10 mouse cellular contexts compared by ENCODE assay signal in genomic region chr3:88511559-88511958, GRCm38 (mm10). TPM values are rescaled to one million over a fixed set of nuclear protein-coding genes. Genes with fewer than 3 reads are reported as not detected.
A peak's percentile ranks its signal among the peaks of the same experiment; 100 is the strongest.
DNase-seq lines count a peak whose midpoint lies in the region; ATAC-seq and TF ChIP-seq lines count a peak whose summit lies in the region.
"Had no signal": no experiment of that assay in that cellular context is flagged by ENCODE, and none has a peak within 500 bp of the region (broad histone marks: within the 10 kb centered on the region; RNA-seq: fewer than 3 reads in every experiment).

No protein-coding gene starts in this region.

- H3K27me3 ChIP-seq in kidney, embryonic 16.5 days (ENCODE audit: insufficient read depth, low read length) = no peaks in the 10 kb centered on the region
- no peaks in the 10 kb centered on the region for H3K27me3 ChIP-seq in kidney, embryonic 14.5 days (ENCODE audit: control insufficient read depth, insufficient read depth, low read length)
- H3K27me3 ChIP-seq in C2C12 (ENCODE audit: control insufficient read depth, insufficient read depth, insufficient read length) = no peaks in the 10 kb centered on the region
- no peaks in the 10 kb centered on the region for H3K27me3 ChIP-seq in G1E (ENCODE audit: insufficient read depth, low read length)
- H3K27me3 ChIP-seq in limb, embryonic 10.5 days (ENCODE audit: low read depth, poor library complexity, severe bottlenecking) = peaks cover 6% of the 10 kb centered on the region; the same call in 1 of the 2 replicates

- no peak for TF ChIP-seq CTCF in C2C12 (IDR thresholded peaks at IDR 0.05; ENCODE audit: control insufficient read depth, insufficient read depth, insufficient read length)
- TF ChIP-seq CTCF in G1E (IDR thresholded peaks at IDR 0.05; ENCODE audit: low read depth, low read length) = no peak

- peak overlapping the region; percentile 36; the same call in 1 of the 2 replicates for H3K9ac ChIP-seq in kidney, embryonic 16.5 days (replicated peaks; ENCODE audit: low read length)
- no peak overlapping the region for H3K9ac ChIP-seq in kidney, embryonic 14.5 days (ENCODE audit: low read depth, low read length)

- no peaks in the 10 kb centered on the region for H3K9me3 ChIP-seq in kidney, embryonic 16.5 days (ENCODE audit: low read length)
- H3K9me3 ChIP-seq in kidney, embryonic 14.5 days (ENCODE audit: control insufficient read depth, low read length) = no peaks in the 10 kb centered on the region
- H3K9me3 ChIP-seq in G1E (replicated peaks) = no peaks in the 10 kb centered on the region
- H3K9me3 ChIP-seq in limb, embryonic 10.5 days (replicated peaks) = no peaks in the 10 kb centered on the region

- DNase-seq in G1E (ENCODE audit: low spot score) = no peak
- no peak for DNase-seq in limb, embryonic 10.5 days (ENCODE audit: low spot score)
- DNase-seq in natural killer cell, adult 2 months (ENCODE audit: low spot score in 2 of 2) = no peak
- DNase-seq in right cerebral cortex, postnatal 25 days = no peak
- no peak for DNase-seq in spleen, postnatal 10 days (ENCODE audit: low spot score in 2 of 2)
- DNase-seq: kidney, adult 2 months had no signal

- no peak overlapping the region for H3K27ac ChIP-seq in kidney, embryonic 16.5 days (ENCODE audit: low read length)
- H3K27ac ChIP-seq in kidney, embryonic 14.5 days (ENCODE audit: low read depth, low read length) = no peak overlapping the region
- H3K27ac ChIP-seq in limb, embryonic 10.5 days = peak overlapping the region; percentile 71

- WGBS in kidney, embryonic 16.5 days = 39% methylated on average over 4 of the region's 4 CpGs
- 52% methylated on average over 4 of the region's 4 CpGs for WGBS in kidney, embryonic 14.5 days
- 59% methylated on average over 4 of the region's 4 CpGs for WGBS in limb, embryonic 10.5 days

- H3K79me2 ChIP-seq in C2C12 (ENCODE audit: control insufficient read depth, insufficient read depth) = peaks cover 28% of the 10 kb centered on the region

- ATAC-seq in kidney, embryonic 16.5 days (ENCODE audit: low FRiP score, low TSS enrichment) = no peak
- no peak for ATAC-seq in kidney, embryonic 14.5 days (ENCODE audit: low FRiP score, low TSS enrichment)
- ATAC-seq in G1E (ENCODE audit: extremely low read depth, insufficient number of reproducible peaks, low FRiP score, poor library complexity, severe bottlenecking) = no peak

- no peaks in the 10 kb centered on the region for H3K36me3 ChIP-seq in kidney, embryonic 16.5 days (ENCODE audit: insufficient read depth, low read length)
- no peaks in the 10 kb centered on the region for H3K36me3 ChIP-seq in kidney, embryonic 14.5 days (ENCODE audit: control insufficient read depth, insufficient read depth, low read length)
- no peaks in the 10 kb centered on the region for H3K36me3 ChIP-seq in C2C12 (ENCODE audit: control insufficient read depth, insufficient read depth)
- peaks cover 7% of the 10 kb centered on the region for H3K36me3 ChIP-seq in G1E (replicated peaks)
- H3K36me3 ChIP-seq in limb, embryonic 10.5 days = no peaks in the 10 kb centered on the region

- H3K79me3 ChIP-seq in C2C12 (ENCODE audit: low read depth) = no peaks in the 10 kb centered on the region

- H3K4me3 ChIP-seq in kidney, embryonic 16.5 days (ENCODE audit: low read length) = no peak overlapping the region
- H3K4me3 ChIP-seq in kidney, embryonic 14.5 days (ENCODE audit: low read length) = no peak overlapping the region
- H3K4me3 ChIP-seq in C2C12 (ENCODE audit: insufficient read depth, poor library complexity, severe bottlenecking) (no peak overlapping the region), G1E (ENCODE audit: low read depth, low read length) (peak overlapping the region; percentile 22; the same call in 1 of the 2 replicates)
- peak overlapping the region; percentile 4; the same call in 1 of the 2 replicates for H3K4me3 ChIP-seq in limb, embryonic 10.5 days

- no peak overlapping the region for H3K4me2 ChIP-seq in kidney, embryonic 16.5 days (replicated peaks; ENCODE audit: low read depth, low read length)
- H3K4me2 ChIP-seq in kidney, embryonic 14.5 days (replicated peaks; ENCODE audit: low read depth, low read length) = no peak overlapping the region

- H3K4me1 ChIP-seq in kidney, embryonic 16.5 days (ENCODE audit: insufficient read depth, low read length) = peaks cover 40% of the 10 kb centered on the region
- H3K4me1 ChIP-seq in kidney, embryonic 14.5 days (ENCODE audit: control insufficient read depth, insufficient read depth, low read length) = peaks cover 13% of the 10 kb centered on the region; the same call in 1 of the 2 replicates
- H3K4me1 ChIP-seq in G1E (ENCODE audit: insufficient read depth, low read depth, low read length) = peaks cover 94% of the 10 kb centered on the region
- peaks cover 57% of the 10 kb centered on the region for H3K4me1 ChIP-seq in limb, embryonic 10.5 days

- H3ac ChIP-seq in C2C12 (ENCODE audit: control insufficient read depth, insufficient read length, low read depth) = peak overlapping the region; percentile 0

TF ChIP-seq in C2C12, 6 proteins besides CTCF, POLR2A, EP300 and RAD21:
- TF ChIP-seq MAX (IDR thresholded peaks at IDR 0.05) (no peak), MYOG (IDR thresholded peaks at IDR 0.05; ENCODE audit: control insufficient read depth, extremely low read depth, insufficient read length) (no peak), FOSL1 (IDR thresholded peaks at IDR 0.05; ENCODE audit: insufficient read depth, low read length, poor library complexity, severe bottlenecking) (no peak), USF1 (IDR thresholded peaks at IDR 0.05; ENCODE audit: low read depth) (no peak), MYOD1 (IDR thresholded peaks at IDR 0.05; ENCODE audit: control insufficient read depth, insufficient read length, low read depth) (no peak), CEBPB (IDR thresholded peaks at IDR 0.05; ENCODE audit: low read depth) (no peak)

RNA-seq across cellular contexts. Expression of gene Lmna, which starts 1.8 kb away (rescaled TPM):
- polyA plus RNA-seq in kidney, embryonic 16.5 days (2015; fragmentation: Nextera tagmentation; extraction: Ambion mirVana) = 89.9 and 100 TPM in 2 replicates
- polyA plus RNA-seq in kidney, embryonic 14.5 days (2014; fragmentation: Nextera tagmentation; extraction: Ambion mirVana) = 41.6 and 55.7 TPM in 2 replicates
- polyA plus RNA-seq in C2C12 (2012; fragmentation: generic; extraction: Trizol) (1,441 TPM), G1E (2012) (336 and 381 TPM in 2 replicates)
- total RNA-seq in G1E (2014; fragmentation: Nextera tagmentation) (69.3 and 72.1 TPM in 2 replicates), G1E (2017) (96.4 and 98.2 TPM in 2 replicates)
- 9.2 and 14.5 TPM in 2 replicates for polyA plus RNA-seq in limb, embryonic 10.5 days (2016; fragmentation: Nextera tagmentation; extraction: Ambion mirVana)

RNA-seq across cellular contexts. Expression of gene Mex3a, which starts 20.6 kb away (rescaled TPM):
- 18.6 and 20.7 TPM in 2 replicates for polyA plus RNA-seq in kidney, embryonic 16.5 days (2015; fragmentation: Nextera tagmentation; extraction: Ambion mirVana)
- 31.6 and 32.2 TPM in 2 replicates for polyA plus RNA-seq in kidney, embryonic 14.5 days (2014; fragmentation: Nextera tagmentation; extraction: Ambion mirVana)
- polyA plus RNA-seq in C2C12 (2012; fragmentation: generic; extraction: Trizol) (14.9 TPM), G1E (2012) (9.0 and 9.6 TPM in 2 replicates)
- total RNA-seq in G1E (2014; fragmentation: Nextera tagmentation) (6.2 and 8.2 TPM in 2 replicates), G1E (2017) (1.7 and 2.0 TPM in 2 replicates)
- polyA plus RNA-seq in limb, embryonic 10.5 days (2016; fragmentation: Nextera tagmentation; extraction: Ambion mirVana) = 28.9 and 34.8 TPM in 2 replicates

RNA-seq across cellular contexts. Expression of gene Rab25, which starts 36.5 kb away (rescaled TPM):
- 17.3 and 23.9 TPM in 2 replicates for polyA plus RNA-seq in kidney, embryonic 16.5 days (2015; fragmentation: Nextera tagmentation; extraction: Ambion mirVana)
- polyA plus RNA-seq in kidney, embryonic 14.5 days (2014; fragmentation: Nextera tagmentation; extraction: Ambion mirVana) = 14.2 and 16.7 TPM in 2 replicates
- polyA plus RNA-seq in C2C12 (2012; fragmentation: generic; extraction: Trizol) = 0.07 TPM
- 1.6 and 4.5 TPM in 2 replicates for total RNA-seq in G1E (2014; fragmentation: Nextera tagmentation)
- total RNA-seq in G1E (2017) = 0.35 TPM in 1 of 2 replicates, not detected in the other
- 0.67 and 0.88 TPM in 2 replicates for polyA plus RNA-seq in G1E (2012)
- polyA plus RNA-seq in limb, embryonic 10.5 days (2016; fragmentation: Nextera tagmentation; extraction: Ambion mirVana) = 1.7 and 3.7 TPM in 2 replicates
- total RNA-seq: left cerebral cortex, postnatal 25 days had no signal

RNA-seq across cellular contexts. Expression of gene Lamtor2, which starts 41.3 kb away (rescaled TPM):
- polyA plus RNA-seq in kidney, embryonic 16.5 days (2015; fragmentation: Nextera tagmentation; extraction: Ambion mirVana) = 189 and 207 TPM in 2 replicates
- polyA plus RNA-seq in kidney, embryonic 14.5 days (2014; fragmentation: Nextera tagmentation; extraction: Ambion mirVana) = 81.7 and 165 TPM in 2 replicates
- polyA plus RNA-seq in C2C12 (2012; fragmentation: generic; extraction: Trizol) (136 TPM), G1E (2012) (96.1 and 182 TPM in 2 replicates)
- total RNA-seq in G1E (2014; fragmentation: Nextera tagmentation) (44.7 and 64.5 TPM in 2 replicates), G1E (2017) (97.5 and 98.0 TPM in 2 replicates)
- polyA plus RNA-seq in limb, embryonic 10.5 days (2016; fragmentation: Nextera tagmentation; extraction: Ambion mirVana) = 151 and 159 TPM in 2 replicates

RNA-seq across cellular contexts. Expression of gene Ubqln4, which starts 42.0 kb away (rescaled TPM):
- polyA plus RNA-seq in kidney, embryonic 16.5 days (2015; fragmentation: Nextera tagmentation; extraction: Ambion mirVana) = 52.7 and 57.8 TPM in 2 replicates
- polyA plus RNA-seq in kidney, embryonic 14.5 days (2014; fragmentation: Nextera tagmentation; extraction: Ambion mirVana) = 51.4 and 73.4 TPM in 2 replicates
- 55.9 TPM for polyA plus RNA-seq in C2C12 (2012; fragmentation: generic; extraction: Trizol)
- 63.4 and 67.4 TPM in 2 replicates for total RNA-seq in G1E (2014; fragmentation: Nextera tagmentation)
- 39.6 and 40.6 TPM in 2 replicates for total RNA-seq in G1E (2017)
- polyA plus RNA-seq in G1E (2012) = 73.7 and 81.2 TPM in 2 replicates
- 78.8 and 79.5 TPM in 2 replicates for polyA plus RNA-seq in limb, embryonic 10.5 days (2016; fragmentation: Nextera tagmentation; extraction: Ambion mirVana)

Comparison
In these comparisons a context has a peak if more than half of its experiments do, and no peak if none do; other contexts are left out.
1. H3K4me3 ChIP-seq: peak in G1E (single experiment) and limb, embryonic 10.5 days (single experiment); none in kidney, embryonic 16.5 days (single experiment), kidney, embryonic 14.5 days (single experiment) and C2C12 (single experiment).